Mouse (Mus musculus) heart, postnatal 0 days (tissue): ENCODE results near the gene Cds1. TPM values are rescaled to one million over a fixed set of nuclear protein-coding genes. Genes with fewer than 3 reads are reported as not detected.
"Not testable (repeated sequence)": the region's sequence is repeated elsewhere in the genome, so short reads cannot be mapped to it uniquely, and the experiment has no call there.

ENCODE experiments used
- ATAC-seq: fragments of 200-750 bp; cut with Nextera tagmentation; 2 replicates; pipeline ENCODE4 v1.8.0; 2017; ENCODE audit warnings: low read depth, moderate number of reproducible peaks, moderate library complexity; ENCODE audit not compliant: insufficient read depth
- DNase-seq: peaks from one replicate; pipeline ENCODE4 v3.0.0-alpha.2; 2016; ENCODE audit warnings: low spot score
- H3K27ac ChIP-seq: fragments of 300-500 bp; sonication (generic); 2 replicates; pipeline ENCODE4 v1.5.1; 2014; ENCODE audit warnings: low read depth, mild to moderate bottlenecking
- H3K27me3 ChIP-seq: fragments of 300-500 bp; sonication (generic); 2 replicates; pipeline ENCODE4 v1.6.1; 2014; ENCODE audit warnings: low read length, mixed read lengths; ENCODE audit not compliant: control insufficient read depth, insufficient read depth
- H3K36me3 ChIP-seq: fragments of 300-500 bp; sonication (generic); replicated peaks from 2 replicates; pipeline ENCODE4 v1.6.1; 2014; ENCODE audit warnings: low read length, mixed read lengths; ENCODE audit not compliant: control insufficient read depth, insufficient read depth
- H3K4me1 ChIP-seq: fragments of 300-500 bp; sonication (generic); 2 replicates; pipeline ENCODE4 v1.6.1; 2014; ENCODE audit warnings: antibody characterized with exemption; ENCODE audit not compliant: control insufficient read depth, insufficient read depth
- H3K4me2 ChIP-seq: fragments of 300-500 bp; sonication (generic); 2 replicates; pipeline ENCODE4 v1.6.1; 2014; ENCODE audit warnings: low read depth, mild to moderate bottlenecking, low read length, moderate library complexity
- H3K4me3 ChIP-seq: fragments of 300-500 bp; sonication (generic); 2 replicates; pipeline ENCODE4 v1.5.1; 2014; ENCODE audit warnings: low read depth, low read length
- H3K9ac ChIP-seq: fragments of 300-500 bp; sonication (generic); replicated peaks from 2 replicates; pipeline ENCODE4 v1.6.1; 2014; ENCODE audit warnings: low read depth, low read length, mixed read lengths
- H3K9me3 ChIP-seq: fragments of 300-500 bp; sonication (generic); replicated peaks from 2 replicates; pipeline ENCODE4 v1.6.1; 2016; ENCODE audit warnings: low read length; ENCODE audit not compliant: control insufficient read depth
- CTCF ChIP-seq: IDR thresholded peaks from 2 replicates; pipeline ENCODE4 v1.5.1; 2016; ENCODE audit warnings: antibody characterized with exemption, control low read depth, low read depth
- EP300 ChIP-seq: IDR thresholded peaks from 2 replicates; pipeline ENCODE4 v1.6.1; 2016; ENCODE audit warnings: antibody characterized with exemption, low read depth
- WGBS: fragments of 180-500 bp; shearing (Covaris S2); extraction: QIAGEN DNeasy Blood & Tissue Kit; methylation state at CpG from one replicate; pipeline ENCODE4 v1.1.7; 2014; 5-methylcytosine and 5-hydroxymethylcytosine counted together
- polyA plus RNA-seq: library from polyadenylated mRNA; unstranded; fragments of >200 nt; fragmentation: Nextera tagmentation; extraction: Ambion mirVana; gene quantifications from 2 replicates; pipeline ENCODE4 v1.2.1, GENCODE M21; 2015
- total RNA-seq: library from RNA; depleted of rRNA; stranded (reverse); fragments of >200 nt; gene quantifications from 2 replicates; pipeline ENCODE4 v1.2.3, GENCODE M21; 2014; ENCODE audit warnings: low replicate concordance

Cds1 gene
- total and polyA plus RNA-seq, 2 experiments from 2014 or later = 0.45 to 7.0 TPM

GRCm38 (mm10) chr5:101828932-101829331 lies 64.0 kb downstream of the Cds1 start:
- TF ChIP-seq CTCF (no peak), EP300 (no peak)
- DNase-seq = no peak
- no peak for ATAC-seq
- H3K9ac ChIP-seq = no peak overlapping the region
- no peaks in the 10 kb centered on the region for H3K9me3 ChIP-seq
- H3K4me3 ChIP-seq = no peak overlapping the region
- H3K27me3 ChIP-seq = peaks cover 4% of the 10 kb centered on the region; the same call in 1 of the 2 replicates
- H3K36me3 ChIP-seq = peaks cover 19% of the 10 kb centered on the region; the same call in 1 of the 2 replicates
- 0 out of 2 replicates have a peak, but pooled peaks cover 6% of the 10 kb centered on the region for H3K4me1 ChIP-seq
- H3K4me2 ChIP-seq = no peak overlapping the region
- WGBS = 71% methylated on average over 3 of the region's 3 CpGs
- H3K27ac ChIP-seq = no peak overlapping the region

- no peaks in the 10 kb centered on the region for H3K9me3 ChIP-seq
- peaks cover 23% of the 10 kb centered on the region for H3K36me3 ChIP-seq
- no peak overlapping the region for H3K9ac ChIP-seq
- no peak overlapping the region for H3K4me2 ChIP-seq
- H3K4me3 ChIP-seq = no peak overlapping the region
- DNase-seq (no peak), ATAC-seq (no peak)
- H3K27me3 ChIP-seq = peaks cover 4% of the 10 kb centered on the region; the same call in 1 of the 2 replicates
- no peak overlapping the region for H3K27ac ChIP-seq
- TF ChIP-seq CTCF (no peak), EP300 (no peak)
- 80% methylated on average over 8 of the region's 8 CpGs for WGBS
- H3K4me1 ChIP-seq = 0 out of 2 replicates have a peak, but pooled peaks cover 6% of the 10 kb centered on the region
These were observed 65.2 kb downstream of the Cds1 start for GRCm38 (mm10) chr5:101830180-101830579.

- TF ChIP-seq CTCF (no peak), EP300 (no peak)
- Histone ChIP-seq H3K4me1 (0 out of 2 replicates have a peak, but pooled peaks cover 2% of the 10 kb centered on the region), H3K36me3 (peaks cover 42% of the 10 kb centered on the region), H3K9me3 (no peaks in the 10 kb centered on the region), H3K4me2 (no peak overlapping the region), H3K27me3 (peaks cover 4% of the 10 kb centered on the region; the same call in 1 of the 2 replicates), H3K9ac (no peak overlapping the region), H3K27ac (no peak overlapping the region), H3K4me3 (no peak overlapping the region)
- WGBS = 92% methylated on average over 6 of the region's 6 CpGs
- DNase-seq = no peak
- ATAC-seq = no peak
These were observed 67.1 kb downstream of the Cds1 start for GRCm38 (mm10) chr5:101832042-101832441.

- TF ChIP-seq EP300 (no peak), CTCF (no peak)
- DNase-seq = no peak
- peaks cover 43% of the 10 kb centered on the region for H3K36me3 ChIP-seq
These were observed 68.1 kb downstream of the Cds1 start for GRCm38 (mm10) chr5:101832991-101833390.

GRCm38 (mm10) chr5:101833875-101834274 lies 68.9 kb downstream of the Cds1 start:
- Histone ChIP-seq H3K27me3 (no peaks in the 10 kb centered on the region), H3K36me3 (peaks cover 43% of the 10 kb centered on the region), H3K9me3 (no peaks in the 10 kb centered on the region), H3K27ac (no peak overlapping the region), H3K4me1 (no peaks in the 10 kb centered on the region), H3K4me2 (no peak overlapping the region), H3K4me3 (no peak overlapping the region), H3K9ac (no peak overlapping the region)
- no peak for ATAC-seq
- DNase-seq = no peak
- no peak for TF ChIP-seq EP300
- TF ChIP-seq CTCF = no peak
- 79% methylated on average over 8 of the region's 8 CpGs for WGBS

More at GRCm38 (mm10) chr5:101832991-101833390, 68.1 kb downstream of the Cds1 start:
- Histone ChIP-seq H3K4me1 (no peaks in the 10 kb centered on the region), H3K27me3 (no peaks in the 10 kb centered on the region), H3K9me3 (no peaks in the 10 kb centered on the region), H3K27ac (no peak overlapping the region), H3K4me2 (no peak overlapping the region), H3K4me3 (no peak overlapping the region), H3K9ac (no peak overlapping the region)
- WGBS = 88% methylated on average over 5 of the region's 5 CpGs
- ATAC-seq = no peak

- ATAC-seq = no peak
- Histone ChIP-seq H3K4me1 (no peaks in the 10 kb centered on the region), H3K9ac (no peak overlapping the region), H3K4me2 (no peak overlapping the region), H3K27ac (no peak overlapping the region), H3K4me3 (no peak overlapping the region), H3K27me3 (no peaks in the 10 kb centered on the region), H3K9me3 (no peaks in the 10 kb centered on the region), H3K36me3 (peaks cover 56% of the 10 kb centered on the region)
- TF ChIP-seq CTCF (no peak), EP300 (no peak)
- no peak for DNase-seq
- 93% methylated on average over 11 of the region's 11 CpGs for WGBS
These were observed 71.3 kb downstream of the Cds1 start for GRCm38 (mm10) chr5:101836221-101836620.

GRCm38 (mm10) chr5:101837605-101838004 lies 72.7 kb downstream of the Cds1 start:
- not testable (repeated sequence) for ATAC-seq, DNase-seq

More at GRCm38 (mm10) chr5:101837605-101838004, 72.7 kb downstream of the Cds1 start:
- not testable (repeated sequence) for H3K27me3 ChIP-seq, H3K9me3 ChIP-seq, H3K4me1 ChIP-seq, H3K27ac ChIP-seq, H3K4me2 ChIP-seq, H3K9ac ChIP-seq, H3K4me3 ChIP-seq
- WGBS = 95% methylated on average over 2 of the region's 2 CpGs
- peaks cover 63% of the 10 kb centered on the region for H3K36me3 ChIP-seq
